Mouse (Mus musculus) lung, adult 18-20 months (tissue): ENCODE measurements at regions not wholly inside any gene's neighbourhood (a gene's known extent, or its start where the extent isn't known, plus 50 kb on each side); places are given as distances from the start of the nearest gene placed in this dataset.

Source experiments
- DNase-seq, 2 experiments: peaks; one replicate each; pipeline ENCODE4 v3.0.0; 2022; ENCODE audit warnings: mixed read lengths in 2 of 2

DNA sequence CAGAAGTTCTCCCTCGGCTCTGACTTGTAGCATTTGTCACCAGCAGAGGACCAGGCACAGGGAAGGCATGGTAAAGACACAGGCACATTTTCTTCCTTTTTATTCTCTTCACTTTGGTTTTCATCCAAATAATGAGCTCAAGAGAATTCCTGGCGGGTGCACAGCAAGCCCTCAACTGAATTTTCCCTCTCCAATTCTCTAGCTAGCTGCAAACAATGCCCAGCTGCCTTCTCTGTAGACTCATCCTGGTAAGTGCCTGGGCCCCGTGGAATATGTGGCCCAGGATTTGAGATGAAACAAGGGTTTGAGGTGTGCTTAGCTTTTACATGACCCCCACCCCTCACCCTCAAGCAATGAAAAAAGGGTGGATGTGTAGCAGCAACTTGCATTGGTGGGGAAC lies 90.4 kb downstream of the Otol1 start:
- no peak for DNase-seq

DNA sequence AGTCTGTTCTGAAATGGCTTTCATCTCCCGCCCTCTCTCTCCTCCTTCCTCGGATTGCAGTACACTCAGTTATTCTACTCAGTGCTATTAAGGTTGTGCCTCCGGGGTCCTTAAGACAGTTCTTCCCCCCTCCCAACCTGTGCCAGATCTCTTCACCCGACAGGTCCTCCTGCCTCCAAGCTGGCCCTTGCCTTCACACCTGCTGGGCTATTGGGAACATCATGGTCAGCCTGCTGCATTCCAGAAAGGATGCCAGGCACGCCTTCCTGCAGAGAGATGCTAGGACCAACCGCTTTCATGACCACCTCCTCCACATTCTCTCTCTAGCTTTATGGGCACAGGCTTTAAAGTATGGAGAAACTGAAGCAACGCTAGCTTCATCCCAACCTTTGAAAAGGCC lies 94.7 kb downstream of the Otol1 start:
- no peak for DNase-seq

DNA sequence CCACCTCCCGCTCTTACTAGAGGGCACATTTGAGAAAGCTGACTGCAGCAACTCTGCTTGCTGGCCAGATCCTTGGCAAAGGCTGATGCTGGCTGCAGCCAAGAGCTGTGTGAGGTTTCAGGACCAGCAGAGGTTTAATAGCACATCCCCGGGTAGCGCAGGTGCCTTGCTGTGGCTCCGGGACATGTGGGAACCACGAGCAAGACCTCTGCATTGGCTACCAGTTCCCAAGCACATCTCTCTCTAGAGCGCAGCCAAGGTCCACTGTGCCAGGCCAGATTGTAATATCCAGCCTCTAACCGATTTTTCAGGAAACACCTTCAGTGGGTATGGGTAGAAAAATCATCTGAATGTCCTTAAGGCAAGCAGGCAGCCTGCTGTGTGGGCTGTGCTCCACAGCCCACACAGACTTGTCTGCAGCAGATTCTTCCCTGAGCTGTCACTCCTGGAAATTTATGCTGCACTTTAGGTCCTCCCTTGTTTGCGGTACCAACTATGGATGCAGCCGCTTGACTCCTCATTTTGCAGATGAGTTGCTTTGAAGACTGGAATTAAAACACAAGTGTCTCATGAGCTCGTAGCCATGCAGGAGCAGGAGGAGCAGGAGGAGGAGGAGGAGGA lies 95.3 kb downstream of the Otol1 start:
- DNase-seq: no peak

DNA sequence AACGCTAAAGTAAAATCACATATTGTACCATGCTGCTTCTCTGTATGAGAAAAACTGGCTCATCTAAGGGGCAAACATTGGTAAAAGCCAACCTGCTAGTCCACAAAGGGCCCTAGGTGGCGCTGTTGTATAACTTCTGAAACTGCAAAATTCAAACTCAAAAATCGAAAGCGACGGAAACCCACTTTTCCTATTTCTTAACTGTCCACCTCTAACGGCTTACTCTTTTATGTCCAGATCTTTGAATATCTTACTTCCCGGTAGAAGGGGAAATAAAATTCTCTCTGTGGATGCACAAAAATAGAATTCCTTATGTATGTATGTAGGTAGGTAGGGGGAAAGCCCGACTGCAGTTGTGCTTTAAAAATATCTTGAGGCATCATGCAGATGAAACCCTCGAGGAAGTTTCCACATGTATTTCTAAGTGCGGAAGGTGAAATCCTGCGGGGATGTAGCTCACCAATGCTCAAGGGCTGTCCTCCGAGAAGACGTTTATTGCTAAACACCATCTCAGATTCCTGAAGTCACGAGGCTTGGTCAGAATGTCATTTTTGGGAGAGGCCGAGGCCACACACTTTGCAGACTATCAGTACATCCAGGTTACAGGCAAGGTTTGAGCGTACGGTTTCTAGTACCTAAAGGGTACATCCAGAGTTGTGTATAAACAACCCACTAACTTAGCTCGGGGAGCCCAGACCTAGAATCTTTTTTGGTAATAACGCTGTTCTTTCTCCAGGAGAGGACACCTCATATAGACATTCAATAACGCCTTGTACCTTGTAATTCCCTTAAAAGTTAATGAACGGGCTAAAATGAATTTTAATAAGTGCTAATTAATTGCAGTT lies 96.8 kb downstream of the Otol1 start:
- DNase-seq: peak; percentile 23 to 47

DNA sequence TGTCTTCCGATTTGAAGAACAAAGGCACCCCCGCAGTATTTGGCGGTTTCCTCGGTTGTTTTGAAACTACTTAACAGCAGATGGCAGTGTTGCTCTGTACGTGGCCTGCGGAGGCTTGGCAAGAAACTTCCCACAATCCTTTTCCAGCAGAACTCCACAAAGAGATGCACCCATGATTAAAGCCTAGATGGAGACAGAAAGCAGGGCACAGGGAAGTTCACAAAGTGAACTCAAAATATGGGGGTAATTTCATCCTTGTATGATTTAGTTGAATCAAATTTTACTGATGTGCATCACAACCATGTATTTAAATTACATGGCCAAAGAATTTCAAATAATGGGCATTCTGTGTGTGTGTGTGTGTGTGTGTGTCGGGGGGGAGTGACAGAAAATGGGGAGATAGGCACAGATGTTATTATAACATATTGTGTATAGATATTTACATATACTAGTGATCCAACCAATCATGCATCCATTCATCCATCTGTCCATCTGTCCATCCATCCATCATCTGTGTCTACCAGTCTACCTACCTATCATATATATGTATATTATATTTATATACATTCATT lies 97.5 kb downstream of the Otol1 start:
- DNase-seq: peak; percentile 14 to 36

DNA sequence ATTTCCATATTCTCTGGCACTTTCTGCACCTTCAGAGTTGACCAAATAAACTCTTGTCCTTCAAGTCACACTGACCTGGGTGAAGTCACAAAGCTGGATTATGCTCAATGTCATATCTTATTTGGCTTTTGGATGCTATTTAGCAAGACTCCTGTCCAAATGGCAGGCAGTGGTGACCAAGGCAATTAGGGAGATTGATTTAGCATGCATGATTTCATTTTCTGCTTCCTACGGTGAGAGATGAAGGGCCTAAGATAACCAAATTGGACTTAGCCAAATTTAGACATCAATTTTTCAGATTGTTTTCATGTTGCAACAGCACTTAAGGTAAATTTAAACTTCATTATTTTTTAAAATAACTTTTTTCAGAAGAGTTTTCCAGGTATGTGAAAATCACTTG lies 98.1 kb downstream of the Otol1 start:
- no peak for DNase-seq

DNA sequence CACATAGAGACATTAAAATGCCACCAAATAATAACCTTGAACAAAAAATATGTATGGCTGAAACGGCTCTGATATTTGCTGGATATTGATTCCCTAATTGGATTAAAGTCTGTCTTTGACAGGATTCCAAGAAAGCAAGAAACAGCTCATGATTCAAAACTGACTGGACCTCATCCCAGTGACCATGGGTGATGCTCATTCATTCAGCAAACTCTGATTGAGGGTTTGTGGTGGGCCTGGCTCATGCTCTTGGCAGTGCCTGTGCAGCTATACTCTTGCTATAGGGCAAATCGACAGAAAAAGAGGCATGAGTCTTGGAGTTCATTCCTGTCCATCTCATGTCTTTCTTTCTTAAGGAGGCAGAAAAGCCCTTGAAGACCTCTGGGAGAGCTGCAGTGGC lies 98.7 kb downstream of the Otol1 start:
- DNase-seq: no peak

DNA sequence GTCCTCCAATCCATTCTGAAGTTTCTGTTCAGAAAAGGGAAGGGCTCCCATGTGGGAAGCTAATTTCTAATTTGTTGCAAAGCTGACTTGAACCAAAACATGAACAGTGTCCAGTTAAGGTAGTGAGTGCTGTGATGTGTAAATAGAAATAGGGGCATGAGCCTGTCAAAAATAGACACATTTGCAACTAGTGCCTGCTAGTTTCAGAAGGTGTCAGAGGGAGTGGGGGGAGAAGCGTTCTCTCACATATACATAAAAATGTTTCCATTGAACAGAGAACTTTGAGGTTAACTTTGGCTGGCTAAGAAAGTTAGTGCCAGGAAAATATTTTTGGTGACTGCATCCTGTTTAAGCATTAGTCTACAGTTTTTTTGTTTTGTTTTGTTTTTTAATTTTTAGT lies 118.8 kb downstream of the Otol1 start:
- DNase-seq: no peak

DNA sequence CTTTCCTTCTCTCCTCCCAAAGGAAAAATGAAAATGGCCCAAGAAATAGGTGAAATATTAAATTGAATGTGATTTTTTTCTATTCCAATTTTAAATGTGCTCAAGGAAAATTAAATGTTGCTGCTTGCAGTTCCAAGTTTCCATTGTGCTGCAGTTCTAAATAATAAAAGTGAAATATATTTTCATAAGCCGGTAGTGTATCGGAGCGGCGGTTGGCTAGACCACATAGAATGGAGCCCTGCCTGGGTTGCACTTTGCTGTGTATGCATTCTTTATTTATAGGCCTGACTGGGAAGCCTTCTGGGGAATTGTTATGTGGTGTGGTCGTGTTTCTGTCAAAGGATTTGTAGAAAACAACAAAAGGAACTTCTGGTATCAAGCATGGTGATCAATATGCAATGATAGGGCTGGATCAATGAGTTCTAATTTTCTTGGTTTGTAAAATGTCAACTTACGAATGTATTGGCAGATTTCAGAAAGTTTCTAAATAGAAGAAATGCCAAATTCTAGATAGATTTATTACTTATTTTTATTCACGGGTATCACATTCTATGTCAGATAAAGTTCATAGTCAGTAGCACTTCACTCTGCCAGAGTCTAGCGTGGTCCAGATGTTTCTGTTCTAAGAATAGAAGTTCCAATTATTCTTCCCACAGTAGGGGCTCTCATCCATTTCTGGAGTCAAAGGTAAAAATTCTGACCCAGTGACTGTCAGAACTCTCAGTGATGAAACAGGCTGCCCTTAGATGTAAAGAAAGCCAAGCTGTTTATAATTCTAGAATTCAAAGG lies 123.0 kb downstream of the Otol1 start:
- no peak for DNase-seq

DNA sequence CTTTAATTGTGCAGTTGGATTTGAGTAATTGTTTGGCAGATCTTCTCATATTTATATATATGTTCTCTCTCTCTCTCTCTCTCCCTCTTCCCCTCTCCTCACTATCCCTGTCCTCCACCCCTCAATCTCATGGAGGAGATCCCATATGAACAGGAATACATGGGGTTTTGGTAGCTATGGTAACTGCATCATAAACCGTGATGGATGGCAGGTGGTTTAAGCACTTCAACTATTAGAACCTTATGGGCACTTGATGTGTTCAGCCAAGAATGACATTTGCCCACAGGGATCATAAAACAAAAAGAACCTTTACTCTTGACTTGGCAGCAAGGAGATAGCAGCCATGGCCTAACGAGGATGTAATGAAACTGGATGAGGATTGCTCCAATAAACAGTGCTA lies 127.5 kb downstream of the Otol1 start:
- no peak for DNase-seq

DNA sequence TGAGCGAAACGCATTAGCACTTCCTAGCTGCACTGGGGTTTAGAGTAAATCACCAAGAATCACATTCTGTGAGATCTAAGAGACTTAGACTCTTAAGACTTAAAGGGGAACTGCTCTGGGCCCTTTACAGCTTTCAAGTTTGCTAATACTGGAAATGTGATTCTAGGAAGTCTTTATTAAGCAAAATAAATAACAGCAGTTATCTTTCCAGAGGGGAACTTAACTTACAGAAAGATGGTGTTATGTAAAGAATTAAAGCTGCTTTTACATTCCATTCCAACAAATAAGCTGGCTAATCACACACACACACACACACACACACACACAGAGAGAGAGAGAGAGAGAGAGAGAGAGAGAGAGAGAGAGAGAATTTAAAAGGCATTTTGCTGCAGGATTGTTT lies 131.1 kb downstream of the Otol1 start:
- DNase-seq: no peak

DNA sequence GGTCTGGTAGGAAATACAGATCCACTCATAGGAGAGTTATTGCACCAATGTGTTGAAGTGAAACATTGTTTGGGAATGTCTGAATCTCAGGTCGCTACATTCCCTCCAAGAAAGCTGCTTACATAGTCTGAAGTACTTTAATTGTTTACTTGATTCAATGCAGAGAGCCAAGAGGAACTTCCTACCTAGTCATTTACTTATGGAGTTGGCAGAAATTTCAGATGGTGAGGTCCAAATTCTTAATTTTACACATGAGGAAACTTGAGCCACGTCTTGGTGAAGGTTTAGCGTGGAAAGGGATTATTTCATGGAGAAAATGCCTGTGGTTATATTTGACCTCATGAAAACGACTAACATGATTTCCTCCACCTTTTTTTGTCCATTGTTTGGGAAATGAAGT lies 131.5 kb downstream of the Otol1 start:
- no peak for DNase-seq

DNA sequence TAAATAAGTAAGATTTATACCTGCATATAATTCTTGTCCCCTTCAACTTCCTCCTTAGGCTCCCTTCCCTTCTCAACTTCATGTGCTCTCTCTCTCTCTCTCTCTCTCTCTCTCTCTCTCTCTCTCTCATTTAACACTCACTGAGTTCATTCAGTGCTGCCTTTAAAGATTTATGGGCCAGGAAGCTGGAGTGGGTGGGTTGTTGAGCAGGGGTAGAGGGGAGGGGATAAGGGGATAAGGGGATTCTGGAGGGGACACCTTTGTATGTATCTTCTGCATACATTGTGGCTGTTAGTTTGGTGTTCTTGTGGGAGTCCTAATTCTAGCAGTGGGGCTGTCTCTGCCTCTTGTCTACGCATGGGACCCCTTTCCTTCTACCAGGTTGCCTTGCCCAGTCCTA lies 138.3 kb downstream of the Otol1 start:
- DNase-seq: no peak

DNA sequence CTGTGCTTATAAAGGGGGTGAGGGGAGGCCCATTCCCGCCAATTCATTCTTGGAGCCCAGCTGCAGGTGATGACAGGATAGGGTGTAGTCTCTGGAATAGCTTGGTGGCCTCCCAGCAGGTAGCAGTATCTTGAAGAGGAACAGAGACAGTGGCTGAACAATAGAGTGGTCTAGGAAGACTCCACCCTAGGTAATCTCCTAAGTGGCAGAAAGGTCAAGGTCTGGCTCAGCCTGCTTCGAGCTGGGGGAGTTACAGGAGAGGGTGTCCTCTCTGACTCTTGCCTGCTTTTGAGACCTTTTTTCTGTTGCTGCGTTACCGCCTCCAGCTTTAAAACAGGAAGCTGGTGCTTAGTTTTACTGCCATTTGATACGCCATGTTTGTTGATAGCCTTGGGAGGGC lies 143.7 kb downstream of the Otol1 start:
- no peak for DNase-seq

DNA sequence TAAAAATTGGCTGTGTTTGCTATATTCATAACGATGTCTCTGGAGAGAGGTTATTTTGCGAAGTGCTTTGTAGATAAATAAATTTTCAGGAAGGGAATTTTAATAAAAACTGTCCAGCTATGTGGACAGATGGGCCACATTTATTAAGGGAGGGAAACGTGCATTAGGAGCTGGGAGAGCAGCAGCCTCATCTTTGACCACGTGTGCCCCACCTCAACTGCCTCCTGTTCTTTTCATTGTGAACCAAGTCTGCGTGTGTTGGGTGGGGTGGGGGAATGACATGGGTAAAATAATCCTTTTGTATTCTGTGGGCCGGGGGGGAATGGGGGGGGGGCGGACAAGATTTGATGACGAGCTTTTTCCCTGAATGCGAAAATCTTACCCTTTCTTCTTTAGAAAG lies 152.6 kb downstream of the Otol1 start:
- DNase-seq: no peak

DNA sequence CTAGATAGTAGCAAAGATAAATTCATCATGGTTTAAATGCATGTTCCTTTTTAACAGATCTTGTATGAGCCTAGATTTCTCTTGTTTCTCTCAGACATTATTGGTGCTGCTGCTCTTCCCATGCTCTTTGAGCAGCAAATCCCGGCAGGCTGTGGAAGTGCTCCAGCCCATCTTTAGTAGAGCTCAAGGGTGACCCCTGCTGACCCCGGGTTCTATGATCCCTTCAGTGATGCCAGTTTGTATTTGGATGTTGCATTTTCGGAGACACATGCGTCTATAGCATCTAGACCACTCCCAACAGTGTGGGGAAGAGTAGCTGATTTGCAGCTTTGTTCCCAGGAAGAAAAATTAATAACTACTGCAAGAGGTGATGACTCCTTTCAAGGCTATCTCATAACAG lies 164.3 kb downstream of the Otol1 start:
- no peak for DNase-seq

DNA sequence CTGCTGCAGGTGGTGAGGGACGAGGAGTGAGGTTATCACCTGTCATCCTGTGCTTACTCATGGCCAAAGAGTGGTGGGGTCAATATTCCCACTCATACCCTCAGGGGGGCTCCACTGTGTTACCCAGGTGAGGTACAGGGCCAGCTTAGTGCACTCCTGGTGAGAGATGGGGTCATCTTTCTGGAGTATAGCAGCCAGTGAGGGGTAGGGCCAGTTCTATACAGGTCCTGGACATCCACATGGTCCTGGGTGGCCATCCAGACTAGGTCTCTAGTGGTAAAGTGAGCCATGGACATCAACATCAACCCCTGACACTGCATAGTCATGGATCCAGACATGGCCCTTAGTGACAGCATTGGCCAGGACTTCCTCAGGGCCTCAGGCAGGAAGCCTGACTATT lies 169.0 kb downstream of the Otol1 start:
- DNase-seq: no peak

DNA sequence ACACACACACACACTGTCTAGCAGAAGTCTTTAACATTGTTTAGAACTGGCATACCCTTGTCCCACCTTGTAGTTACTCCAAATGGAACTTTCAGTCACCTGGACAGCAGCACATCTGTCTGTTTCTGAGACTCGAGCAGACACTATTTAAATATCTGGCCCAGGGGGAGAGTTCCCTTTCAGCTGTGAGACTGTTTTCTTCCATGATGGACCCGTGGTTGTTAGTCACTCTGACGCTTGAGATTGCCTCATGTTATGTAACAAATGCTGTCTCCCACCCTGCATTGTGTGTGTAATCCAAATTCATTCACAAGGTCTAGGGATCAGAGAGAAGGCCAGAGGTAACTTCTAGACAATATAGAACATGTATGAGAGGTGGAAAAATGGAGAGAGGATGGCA lies 174.2 kb downstream of the Otol1 start:
- no peak for DNase-seq

DNA sequence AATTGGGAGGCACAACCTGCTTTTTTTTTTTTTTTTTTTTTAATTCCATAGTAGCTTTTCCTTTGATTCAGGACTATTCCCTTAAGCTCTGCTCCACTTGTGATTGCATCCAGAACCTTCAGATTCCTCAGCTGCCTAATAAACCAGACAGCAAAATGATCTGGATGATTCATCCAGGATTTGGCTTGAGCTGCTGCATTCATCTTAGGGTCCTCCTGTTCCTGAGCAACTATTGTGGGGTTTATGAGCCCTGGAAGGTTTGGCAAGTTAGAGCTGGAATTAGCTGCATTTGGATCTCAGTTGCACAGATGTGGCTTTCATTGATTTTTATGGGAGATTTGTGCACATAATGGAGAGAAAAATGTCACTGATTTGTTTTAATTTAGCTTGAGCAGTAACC lies 183.3 kb downstream of the Otol1 start:
- no peak for DNase-seq

DNA sequence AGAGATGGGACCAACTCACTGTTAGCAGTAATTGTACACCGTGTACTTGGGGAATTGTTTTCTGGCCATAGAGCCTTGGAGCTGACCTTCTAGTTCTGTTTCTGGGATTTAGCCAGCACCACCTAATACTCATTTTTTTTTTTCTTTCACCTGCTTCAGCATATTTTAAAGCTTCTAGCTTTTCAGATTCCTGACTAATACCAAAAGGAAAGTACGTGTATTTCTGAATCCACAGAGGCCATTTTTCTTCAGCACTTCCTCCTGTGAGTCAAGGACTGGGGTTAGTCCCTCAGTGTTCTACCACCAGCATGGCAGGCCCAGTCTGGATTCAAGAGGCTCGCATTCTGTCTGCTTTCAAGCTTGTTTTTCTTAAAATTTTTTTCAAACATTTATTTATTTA lies 189.3 kb downstream of the Otol1 start:
- no peak for DNase-seq

DNA sequence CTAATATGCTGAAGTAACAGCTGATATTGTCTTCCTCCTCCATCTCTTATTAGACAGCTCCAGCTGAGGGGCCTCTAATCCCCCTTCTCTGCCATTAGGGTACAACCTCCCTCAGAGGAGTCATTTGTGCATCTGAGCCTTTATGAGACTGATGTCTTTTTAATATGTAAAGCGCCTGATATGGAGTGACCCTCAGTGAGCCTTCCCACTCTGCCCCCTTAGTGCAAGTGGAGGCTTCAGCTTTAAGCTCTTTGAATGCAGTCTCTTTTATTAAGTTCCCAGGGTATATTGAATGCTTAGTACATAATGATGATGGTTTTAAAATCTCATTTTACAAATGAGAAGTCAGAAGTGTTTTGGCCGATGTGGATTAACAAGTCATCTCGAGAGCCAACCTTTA lies 191.5 kb downstream of the Otol1 start:
- no peak for DNase-seq

DNA sequence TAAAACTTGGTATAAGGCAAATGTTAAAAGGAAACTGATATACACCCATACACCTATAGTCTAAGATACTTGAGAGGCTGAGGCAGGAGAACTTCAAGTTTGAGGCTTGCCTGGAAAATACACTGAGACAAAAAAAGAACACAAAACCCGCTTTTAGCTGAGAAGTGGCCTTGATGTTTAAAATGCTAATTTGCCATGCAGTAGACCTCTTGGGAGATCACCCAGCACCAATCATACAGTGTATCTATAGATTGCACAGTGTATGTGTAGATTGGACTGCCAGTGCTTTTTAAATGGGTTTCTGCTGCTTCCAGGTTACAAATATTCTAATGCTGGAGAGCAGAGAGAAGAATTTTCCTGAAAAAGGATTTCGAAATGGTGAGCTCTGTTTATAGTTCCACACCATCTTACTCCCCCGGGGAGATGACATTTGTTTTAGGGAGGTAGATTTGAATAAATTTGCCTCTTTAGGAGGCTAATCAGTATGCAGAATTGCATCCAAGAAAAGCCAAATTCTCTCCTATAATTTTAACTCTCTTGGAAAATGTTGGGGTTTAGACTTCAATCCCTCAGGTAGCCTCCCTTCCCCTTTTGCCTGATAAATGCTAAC lies 194.0 kb downstream of the Otol1 start:
- DNase-seq: no peak

DNA sequence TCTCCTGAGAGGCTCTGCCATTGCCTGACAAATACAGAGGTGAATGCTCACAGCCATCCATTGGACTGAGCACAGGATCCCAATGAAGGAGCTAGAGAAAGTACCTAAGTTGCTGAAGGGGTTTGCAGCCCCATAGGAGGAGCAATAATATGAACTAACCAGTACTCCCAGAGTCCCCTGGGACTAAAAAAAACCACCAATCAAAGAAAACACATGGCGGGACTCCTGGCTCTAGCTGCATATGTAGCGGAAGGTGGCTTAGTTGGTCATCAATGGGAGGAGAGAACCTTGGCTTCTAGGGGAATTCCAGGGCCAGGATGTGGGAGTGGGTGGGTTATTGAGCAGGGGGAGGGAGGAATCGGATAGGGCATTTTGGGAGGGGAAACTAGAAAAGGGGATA lies 207.8 kb downstream of the Otol1 start:
- DNase-seq: no peak
